Mouse (Mus musculus): ENCODE results near the gene Gng5. TPM values are rescaled to one million over a fixed set of nuclear protein-coding genes. Genes with fewer than 3 reads are reported as not detected.

The Gng5 gene
- total RNA-seq, 2 experiments from 2014 or later = 218 to 228 TPM

- DNase-seq (ENCODE audit: low spot score in 2 of 2) = no peak
These were observed 41.1 kb downstream of the Gng5 start for GRCm38 (mm10) chr3:146540521-146541273.

GRCm38 (mm10) chr3:146543632-146544031, 44.0 kb downstream of the Gng5 start:
- DNase-seq (ENCODE audit: low spot score in 2 of 2) = no peak

- no peak for DNase-seq (ENCODE audit: low spot score in 2 of 2)
These were observed 55.2 kb downstream of the Gng5 start for GRCm38 (mm10) chr3:146554816-146555215.

Other genes with a start within 250 kb of the Gng5 start
- gene Ssx2ip, start 95.2 kb upstream of the Gng5 start, total RNA-seq (2021) = 10 to 100 TPM; 15.5 to 19.5 TPM
- 10 to 100 TPM; 16.9 to 21.7 TPM for gene Ctbs, start 50.0 kb upstream of the Gng5 start, total RNA-seq (2021)
- gene Spata1, start 54 bp upstream of the Gng5 start, total RNA-seq (2021) = 1 to 10 TPM; 4.3 TPM
- 10 to 100 TPM; 39.8 to 40.4 TPM for gene Rpf1, start 21.6 kb downstream of the Gng5 start, total RNA-seq (2021)
- 10 to 100 TPM in 1 of 2 experiments, under 1 TPM in 1; 0.76 to 23.6 TPM for gene Uox, start 70.6 kb downstream of the Gng5 start, total RNA-seq (2021)
- gene Dnase2b, start 115.8 kb downstream of the Gng5 start, total RNA-seq (2021) = under 1 TPM in 1 of 2 experiments, not detected in 1; 0.54 TPM
- gene 4930503B20Rik, start 151.5 kb downstream of the Gng5 start, total RNA-seq (2021) = not detected
- 1 to 10 TPM; 1.5 TPM for gene Samd13, start 185.8 kb downstream of the Gng5 start, total RNA-seq (2021)

Data from adrenal gland, postnatal 4 days (tissue).